Mouse (Mus musculus) retina, embryonic 14.5 days (tissue): ENCODE data around the gene Lctl.
"Not testable (repeated sequence)": the region's sequence is repeated elsewhere in the genome, so short reads cannot be mapped to it uniquely, and the experiment has no call there.

Source experiments
- DNase-seq: peaks from one replicate; pipeline ENCODE4 v3.0.0-alpha.2; 2015; ENCODE audit warnings: low spot score

Gene Lctl

DNA sequence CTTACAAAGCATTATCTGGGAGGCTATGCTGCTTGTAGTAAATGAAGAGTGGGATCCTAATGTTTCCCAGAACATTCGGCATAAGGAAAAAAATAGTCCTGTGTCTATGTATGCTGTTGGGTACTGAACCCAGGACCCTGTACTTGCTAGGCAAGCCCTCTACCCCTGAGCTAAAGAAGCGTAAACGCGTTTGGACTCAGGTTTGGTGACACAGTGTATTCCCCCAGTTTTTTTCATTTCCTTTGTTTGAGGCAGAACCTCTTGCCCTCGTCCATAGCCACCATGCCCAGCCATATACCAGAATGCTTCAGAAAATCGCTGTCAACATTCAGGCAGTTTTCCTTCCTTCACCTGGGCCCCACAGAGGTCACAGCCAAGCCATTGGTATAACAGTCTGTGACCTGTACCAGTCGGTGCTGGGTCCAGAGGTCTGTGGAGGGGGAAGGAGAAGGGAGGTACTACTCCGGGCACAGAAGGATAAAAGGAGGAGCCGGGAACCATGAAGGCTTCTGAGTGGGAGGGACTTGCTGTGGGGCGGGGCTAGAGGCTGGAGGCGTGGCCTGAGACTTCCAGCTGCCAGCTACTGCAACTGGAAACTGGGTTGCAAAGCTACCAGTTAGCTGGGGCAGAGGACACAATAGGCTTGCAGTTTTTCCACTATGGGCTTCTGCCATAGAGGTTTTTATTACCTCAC, 3.8 kb downstream of the Lctl start:
- DNase-seq = peak; percentile 44

GRCm38 (mm10) chr9:64122601-64123000, 5.7 kb downstream of the Lctl start:
- DNase-seq = no peak

- DNase-seq = not testable (repeated sequence)
Measured at GRCm38 (mm10) chr9:64124846-64125245, 7.9 kb downstream of the Lctl start.

- no peak for DNase-seq
Measured at GRCm38 (mm10) chr9:64125307-64125706, 8.4 kb downstream of the Lctl start.

DNA sequence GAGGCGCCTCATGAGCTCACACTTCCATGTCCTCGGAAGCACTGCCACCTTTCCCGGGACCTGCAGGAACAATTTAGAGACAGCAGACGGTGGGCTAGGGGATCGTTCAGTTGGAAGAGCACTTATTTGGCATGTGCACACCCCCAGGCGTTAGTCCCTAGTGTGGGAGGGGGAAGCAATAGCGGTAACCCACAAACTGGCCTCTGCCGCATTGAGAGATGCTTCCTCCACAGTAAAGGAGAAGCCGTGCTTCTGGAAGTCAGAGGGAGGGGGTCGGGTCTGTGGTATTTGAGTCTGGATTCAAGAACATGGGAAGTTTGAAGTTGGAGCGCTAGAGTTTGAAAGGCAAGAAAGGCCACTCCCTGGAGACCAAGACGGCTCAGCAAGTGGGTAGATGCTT, 9.2 kb downstream of the Lctl start:
- DNase-seq = no peak

DNA sequence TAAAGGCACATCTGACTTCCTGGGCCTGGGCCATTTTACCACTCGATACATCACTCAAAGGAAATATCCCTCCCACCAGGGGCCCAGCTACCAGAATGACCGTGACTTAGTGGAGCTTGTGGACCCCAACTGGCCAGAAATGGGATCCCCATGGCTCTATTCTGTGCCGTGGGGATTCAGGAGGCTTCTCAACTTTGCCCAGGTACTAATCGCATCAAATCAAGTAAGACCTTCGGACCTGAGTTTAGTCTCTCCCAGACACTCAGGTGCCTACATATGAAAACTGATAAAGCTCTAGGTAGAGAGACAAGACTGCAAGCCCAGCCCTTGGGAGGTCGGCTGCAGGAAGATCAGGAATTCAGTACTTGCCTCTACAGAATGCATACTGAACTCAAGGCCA, 14.7 kb downstream of the Lctl start:
- DNase-seq = no peak

GRCm38 (mm10) chr9:64138896-64139295, 21.9 kb downstream of the Lctl start:
- peak; percentile 78 for DNase-seq

- DNase-seq = no peak
Measured at GRCm38 (mm10) chr9:64139879-64140278, 22.9 kb downstream of the Lctl start.

DNA sequence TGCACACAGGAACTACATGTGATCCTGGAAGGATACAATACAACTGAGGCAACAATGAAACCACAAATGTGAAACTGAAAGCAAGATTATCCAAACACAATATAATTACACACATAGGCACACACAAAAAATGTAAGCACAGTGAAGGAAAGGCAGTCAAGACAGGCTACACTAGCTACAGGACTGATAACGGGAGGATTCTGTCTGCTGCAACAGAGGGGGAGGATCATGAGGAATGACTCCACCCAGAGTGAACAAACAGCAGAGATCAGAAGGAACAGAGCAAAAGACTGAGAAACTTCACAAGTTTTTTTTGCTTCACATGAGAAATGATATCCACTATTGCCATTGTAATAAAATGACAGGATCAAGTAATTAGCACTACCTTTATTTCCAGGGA, 39.7 kb downstream of the Lctl start:
- no peak for DNase-seq

- no peak for DNase-seq
Measured at GRCm38 (mm10) chr9:64160471-64160870, 43.5 kb downstream of the Lctl start.

DNA sequence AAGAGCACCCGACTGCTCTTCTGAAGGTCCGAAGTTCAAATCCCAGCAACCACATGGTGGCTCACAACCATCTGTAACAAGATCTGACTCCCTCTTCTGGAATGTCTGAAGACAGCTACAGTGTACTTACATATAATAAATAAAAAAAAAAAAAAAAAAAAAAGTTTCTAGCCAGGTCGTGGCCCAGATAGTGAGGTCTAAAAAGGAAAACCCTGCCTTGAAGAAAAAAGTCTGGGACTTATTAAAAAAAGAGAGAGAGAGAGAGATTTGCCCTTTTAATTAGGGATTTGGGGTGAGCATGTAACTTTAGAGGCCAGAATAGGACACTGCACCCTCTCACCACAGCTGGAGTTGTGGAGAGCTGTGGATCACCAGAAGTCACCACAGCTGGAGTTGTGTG, 53.0 kb downstream of the Lctl start:
- not testable (repeated sequence) for DNase-seq

- no peak for DNase-seq
Measured at GRCm38 (mm10) chr9:64172145-64172815, 55.3 kb downstream of the Lctl start.

DNA sequence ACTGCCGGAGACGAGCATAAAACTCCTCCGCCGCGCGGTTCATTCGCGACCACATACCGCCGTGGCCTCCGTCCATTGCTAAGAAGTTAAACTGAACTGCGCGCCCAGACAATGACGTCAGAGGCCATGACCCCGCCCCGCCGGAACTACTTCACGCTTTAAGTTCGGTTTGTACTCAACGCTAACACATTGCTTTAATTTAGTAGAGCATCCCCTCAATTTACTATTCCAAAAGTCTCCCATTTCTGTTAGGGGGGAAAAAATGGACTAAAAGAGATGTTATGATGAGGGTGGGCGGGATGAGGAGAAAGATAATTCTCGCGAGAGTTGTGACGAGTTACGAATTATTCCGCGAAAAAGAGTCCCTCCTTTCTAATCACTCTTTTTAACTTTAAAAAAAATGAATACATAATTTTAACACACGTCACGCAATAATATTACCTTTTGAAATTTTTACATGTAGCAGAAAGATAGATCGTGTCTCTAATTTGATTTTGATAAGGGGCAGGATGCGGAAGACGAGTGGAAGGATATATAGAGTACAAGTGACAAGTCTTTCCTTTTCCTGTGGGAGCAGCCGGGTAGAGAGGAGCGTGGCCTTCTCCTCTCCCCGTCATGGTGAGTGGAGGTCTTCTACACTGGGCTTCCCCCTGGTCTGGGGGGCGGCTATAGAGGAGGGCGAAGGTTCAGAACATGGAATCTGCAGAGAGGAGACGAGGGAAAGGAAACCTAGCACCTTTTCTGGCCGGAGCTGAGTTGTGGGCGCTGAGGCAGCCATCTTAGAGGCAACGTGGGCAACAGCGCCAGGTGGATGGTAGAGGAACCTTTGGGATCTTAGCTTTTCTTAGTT, 56.1 kb downstream of the Lctl start, which contains the start of the genes Zwilch and Rpl4:
Zwilch (minus strand) TSS at position 289 of the 850 bp plus-strand sequence.
Rpl4 (plus strand) TSS at position 560 of the 850 bp plus-strand sequence.
- DNase-seq = peak; percentile 93

GRCm38 (mm10) chr9:64173666-64174220, 56.8 kb downstream of the Lctl start:
- no peak for DNase-seq

DNA sequence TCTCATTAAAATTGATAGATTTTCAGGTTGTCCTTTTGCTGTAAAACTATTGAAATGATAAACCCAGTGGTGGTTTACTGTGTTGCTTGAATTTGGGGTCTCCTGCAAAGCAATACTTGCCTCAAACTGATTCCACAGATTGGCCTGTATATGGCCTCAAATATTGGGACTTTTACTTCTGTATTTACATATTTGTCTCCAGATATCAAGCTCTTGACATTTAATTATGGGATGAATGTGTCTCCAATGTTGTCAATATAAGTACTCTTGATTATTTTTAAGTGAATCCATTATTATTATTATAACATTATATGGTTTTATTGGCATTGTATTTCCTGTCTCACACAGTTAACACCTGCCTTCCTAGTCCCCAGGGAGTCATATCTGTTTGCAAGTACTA, 57.4 kb downstream of the Lctl start:
- DNase-seq = no peak

DNA sequence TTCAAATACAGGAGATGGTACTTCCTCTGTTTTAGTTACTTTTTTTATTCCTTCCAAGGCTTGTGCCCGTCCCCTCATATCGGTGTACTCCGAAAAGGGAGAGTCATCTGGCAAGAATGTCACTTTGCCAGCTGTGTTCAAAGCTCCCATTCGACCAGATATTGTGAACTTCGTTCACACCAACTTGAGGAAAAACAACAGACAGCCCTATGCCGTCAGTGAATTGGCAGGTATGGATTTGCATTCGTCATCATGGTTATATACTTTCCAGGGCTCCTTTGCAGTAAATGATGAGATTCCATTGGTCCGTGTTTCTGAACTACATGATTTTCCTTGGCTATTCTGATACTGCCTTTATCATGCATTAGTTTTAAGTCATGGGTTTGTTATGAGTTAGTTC, 57.8 kb downstream of the Lctl start:
- no peak for DNase-seq

DNA sequence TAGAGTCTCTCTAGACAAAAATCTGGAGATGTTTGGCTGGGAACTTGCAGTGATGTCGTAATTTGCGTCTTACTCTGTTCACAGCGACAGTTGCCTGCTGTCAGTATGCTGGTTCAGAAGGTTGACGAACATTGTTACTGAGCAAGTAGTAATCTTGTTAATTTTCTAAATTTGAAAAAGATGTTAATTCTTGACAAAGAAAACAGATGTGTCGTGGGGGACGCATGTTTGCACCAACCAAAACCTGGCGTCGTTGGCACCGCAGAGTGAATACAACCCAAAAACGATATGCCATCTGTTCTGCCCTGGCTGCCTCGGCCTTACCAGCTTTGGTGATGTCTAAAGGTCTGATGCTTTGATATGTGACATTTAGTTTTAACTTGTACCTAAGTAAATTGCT, 58.4 kb downstream of the Lctl start:
- no peak for DNase-seq

DNA sequence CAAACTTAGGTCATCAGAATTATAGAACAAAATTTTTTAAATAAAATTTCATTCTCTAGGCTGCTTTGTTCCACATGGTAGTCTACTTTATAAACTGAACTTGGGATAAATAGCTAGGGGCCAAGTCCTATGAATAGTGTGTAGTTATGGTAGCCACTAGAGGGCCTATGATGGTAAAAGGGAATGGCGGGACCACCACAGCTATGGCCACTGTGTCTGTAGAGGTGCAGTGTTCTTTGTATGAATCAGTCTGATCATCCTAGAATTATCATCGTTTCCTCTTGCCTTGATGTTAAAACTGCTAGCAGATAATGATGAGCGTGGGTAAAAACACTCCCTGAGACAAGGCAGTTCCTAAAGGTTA, 61.6 kb downstream of the Lctl start:
- DNase-seq = peak; percentile 72

- peak; percentile 96 for DNase-seq
Measured at GRCm38 (mm10) chr9:64178974-64179646, 62.2 kb downstream of the Lctl start, which contains the start of gene Snapc5. Gene Snapc5 (plus strand): TSS chr9:64179274.

DNA sequence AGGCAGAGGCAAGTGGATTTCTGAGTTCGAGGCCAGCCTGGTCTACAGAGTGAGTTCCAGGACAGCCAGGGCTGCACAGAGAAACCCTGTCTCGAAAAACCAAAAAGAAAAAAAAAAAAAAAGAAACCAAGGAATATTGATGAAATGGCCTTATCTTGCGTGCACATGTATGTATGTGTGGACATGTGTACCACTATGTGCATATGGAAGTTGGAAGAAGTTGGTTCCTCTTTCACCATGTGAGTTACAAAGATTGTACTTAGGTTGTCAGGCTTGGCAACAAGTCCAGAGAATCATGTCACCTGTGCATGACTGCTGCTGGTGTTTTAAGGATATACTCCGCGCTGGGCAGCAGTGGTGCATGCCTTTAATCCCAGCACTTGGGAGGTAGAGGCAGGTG, 66.3 kb downstream of the Lctl start:
- DNase-seq = not testable (repeated sequence)

- DNase-seq = no peak
Measured at GRCm38 (mm10) chr9:64184166-64184840, 67.4 kb downstream of the Lctl start.
